Mouse (Mus musculus) forebrain, embryonic 12.5 days (tissue): ENCODE results near the gene Galc. TPM values are rescaled to one million over a fixed set of nuclear protein-coding genes. Genes with fewer than 3 reads are reported as not detected.
A peak's percentile ranks its signal among the peaks of the same experiment; 100 is the strongest.
"Not testable (repeated sequence)": the region's sequence is repeated elsewhere in the genome, so short reads cannot be mapped to it uniquely, and the experiment has no call there.

Experiments
- ATAC-seq: fragments of 200-750 bp; cut with Nextera tagmentation; 2 replicates; pipeline ENCODE4 v1.8.0; 2017; ENCODE audit warnings: moderate TSS enrichment; ENCODE audit not compliant: low FRiP score
- H3K27ac ChIP-seq: fragments of 300-500 bp; sonication (generic); 2 replicates; pipeline ENCODE4 v1.5.1; 2016; ENCODE audit warnings: mild to moderate bottlenecking
- H3K27me3 ChIP-seq: fragments of 300-500 bp; sonication (generic); 2 replicates; pipeline ENCODE4 v1.6.1; 2016; ENCODE audit warnings: mild to moderate bottlenecking
- H3K36me3 ChIP-seq: fragments of 300-500 bp; sonication (generic); replicated peaks from 2 replicates; pipeline ENCODE4 v1.6.1; 2016; ENCODE audit warnings: mild to moderate bottlenecking
- H3K4me1 ChIP-seq: fragments of 300-500 bp; sonication (generic); 2 replicates; pipeline ENCODE4 v1.6.1; 2016
- H3K4me2 ChIP-seq: fragments of 300-500 bp; sonication (generic); 2 replicates; pipeline ENCODE4 v1.6.1; 2016; ENCODE audit warnings: mild to moderate bottlenecking, moderate library complexity
- H3K4me3 ChIP-seq: fragments of 300-500 bp; sonication (generic); replicated peaks from 2 replicates; pipeline ENCODE4 v1.5.1; 2016; ENCODE audit warnings: mild to moderate bottlenecking
- H3K9ac ChIP-seq: fragments of 300-500 bp; sonication (generic); 2 replicates; pipeline ENCODE4 v1.6.1; 2016; ENCODE audit warnings: mild to moderate bottlenecking
- H3K9me3 ChIP-seq: fragments of 300-500 bp; sonication (generic); 2 replicates; pipeline ENCODE4 v1.6.1; 2016
- WGBS: fragments of 180-500 bp; shearing (Covaris S2); methylation state at CpG from one replicate; pipeline ENCODE4 v1.1.7; 2016; 5-methylcytosine and 5-hydroxymethylcytosine counted together
- polyA plus RNA-seq: library from polyadenylated mRNA; unstranded; fragments of >200 nt; fragmentation: Nextera tagmentation; extraction: Ambion mirVana; gene quantifications from 2 replicates; pipeline ENCODE4 v1.2.1, GENCODE M21; 2016

The Galc gene
- polyA plus RNA-seq, 1 experiment from 2014 or later: 14.2 TPM

DNA sequence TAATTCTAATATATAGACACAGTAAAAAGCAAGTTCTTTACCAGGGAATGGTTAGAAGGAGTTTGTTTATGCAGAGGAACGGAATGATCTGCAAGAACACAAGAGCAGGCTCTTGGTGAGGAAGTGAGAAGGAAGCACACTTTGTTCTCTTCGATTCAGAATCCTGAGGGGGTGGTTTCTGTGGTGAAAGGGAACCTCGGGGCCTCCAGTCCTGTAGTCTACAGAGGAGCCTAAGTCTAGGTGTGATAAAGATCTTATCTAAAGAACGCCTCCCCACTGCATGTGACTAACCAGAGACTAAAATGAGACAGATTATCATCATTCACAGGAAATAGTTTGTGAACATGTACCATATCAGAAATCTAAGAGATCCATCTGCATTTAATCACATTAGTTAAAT lies 12.4 kb downstream of the Galc start:
- Histone ChIP-seq H3K36me3 (peaks cover 8% of the 10 kb centered on the region; the same call in 1 of the 2 replicates), H3K4me3 (no peak overlapping the region), H3K4me2 (no peak overlapping the region), H3K9ac (no peak overlapping the region), H3K27ac (no peak overlapping the region), H3K9me3 (no peaks in the 10 kb centered on the region), H3K4me1 (no peaks in the 10 kb centered on the region), H3K27me3 (no peaks in the 10 kb centered on the region)
- ATAC-seq: no peak
- 84% methylated on average over 4 of the region's 4 CpGs for WGBS

GRCm38 (mm10) chr12:98244865-98245264 lies 14.4 kb downstream of the Galc start:
- WGBS: 94% methylated on average over 5 of the region's 5 CpGs
- ATAC-seq: no peak
- Histone ChIP-seq H3K4me2 (no peak overlapping the region), H3K9ac (no peak overlapping the region), H3K4me1 (no peaks in the 10 kb centered on the region), H3K27ac (no peak overlapping the region), H3K9me3 (no peaks in the 10 kb centered on the region), H3K27me3 (no peaks in the 10 kb centered on the region), H3K36me3 (no peaks in the 10 kb centered on the region), H3K4me3 (no peak overlapping the region)

GRCm38 (mm10) chr12:98244161-98244560 lies 15.1 kb downstream of the Galc start:
- Histone ChIP-seq H3K9me3 (no peaks in the 10 kb centered on the region), H3K36me3 (no peaks in the 10 kb centered on the region), H3K4me1 (no peaks in the 10 kb centered on the region), H3K4me2 (no peak overlapping the region), H3K27ac (no peak overlapping the region), H3K4me3 (no peak overlapping the region), H3K9ac (no peak overlapping the region), H3K27me3 (no peaks in the 10 kb centered on the region)
- no peak for ATAC-seq
- 87% methylated on average over 4 of the region's 4 CpGs for WGBS

- not testable (repeated sequence) for H3K4me3 ChIP-seq, H3K9me3 ChIP-seq, H3K27ac ChIP-seq, H3K9ac ChIP-seq, ATAC-seq, H3K36me3 ChIP-seq, H3K27me3 ChIP-seq, H3K4me1 ChIP-seq, H3K4me2 ChIP-seq
- 89% methylated on average over 6 of the region's 6 CpGs for WGBS
Observed at GRCm38 (mm10) chr12:98238478-98238877, 20.8 kb downstream of the Galc start.

DNA sequence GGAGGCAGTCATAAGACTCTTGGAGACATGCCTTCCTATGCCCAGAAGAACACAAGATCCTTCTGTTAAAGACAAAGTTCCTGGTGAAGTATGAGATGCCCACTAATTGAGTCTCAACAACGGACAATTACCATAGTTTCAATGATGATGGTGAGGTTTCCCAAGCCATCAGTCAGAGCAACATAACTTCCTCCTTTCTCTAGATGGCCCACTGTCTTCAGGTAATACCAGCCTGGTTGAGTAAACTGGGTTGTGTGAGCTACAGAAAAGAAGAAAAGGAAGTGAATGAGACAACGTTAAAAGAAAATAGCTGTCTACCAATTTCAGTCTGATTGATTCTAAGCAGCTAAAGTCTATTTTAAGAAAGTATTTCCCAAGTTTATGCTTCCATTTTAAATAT lies 32.2 kb downstream of the Galc start:
- Histone ChIP-seq H3K9ac (no peak overlapping the region), H3K4me3 (no peak overlapping the region), H3K4me1 (no peaks in the 10 kb centered on the region), H3K27me3 (no peaks in the 10 kb centered on the region), H3K36me3 (peaks cover 12% of the 10 kb centered on the region), H3K27ac (no peak overlapping the region), H3K4me2 (no peak overlapping the region), H3K9me3 (no peaks in the 10 kb centered on the region)
- WGBS: 93% methylated on average over 2 of the region's 2 CpGs
- ATAC-seq: no peak

GRCm38 (mm10) chr12:98223286-98223685 lies 36.0 kb downstream of the Galc start:
- Histone ChIP-seq H3K4me2 (no peak overlapping the region), H3K27ac (no peak overlapping the region), H3K9ac (no peak overlapping the region), H3K36me3 (peaks cover 8% of the 10 kb centered on the region; the same call in 1 of the 2 replicates), H3K4me1 (no peaks in the 10 kb centered on the region), H3K4me3 (no peak overlapping the region), H3K9me3 (no peaks in the 10 kb centered on the region), H3K27me3 (no peaks in the 10 kb centered on the region)
- WGBS: 91% methylated on average over 5 of the region's 5 CpGs
- ATAC-seq: no peak

DNA sequence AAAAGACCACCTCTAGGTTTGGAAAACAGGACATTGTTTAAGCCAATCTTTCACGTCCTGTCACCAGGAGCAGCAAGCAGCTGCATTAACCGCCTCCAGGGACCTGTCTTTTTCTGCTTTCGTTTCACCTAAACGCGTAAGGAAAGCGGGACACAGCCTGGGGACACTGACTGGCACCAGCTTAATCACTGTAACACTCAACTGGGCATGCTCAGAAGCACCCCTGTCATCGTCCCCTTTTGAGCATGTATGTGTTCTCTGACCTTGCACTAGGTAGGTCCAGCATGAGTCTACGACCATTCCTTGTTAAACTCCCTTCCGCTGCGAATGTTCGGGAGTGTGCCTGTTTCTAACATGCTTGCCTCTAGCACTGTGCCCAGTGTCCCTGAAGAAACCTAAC lies 42.8 kb downstream of the Galc start:
- no peak for ATAC-seq
- Histone ChIP-seq H3K4me2 (no peak overlapping the region), H3K27me3 (no peaks in the 10 kb centered on the region), H3K4me1 (no peaks in the 10 kb centered on the region), H3K4me3 (no peak overlapping the region), H3K36me3 (peaks cover 6% of the 10 kb centered on the region), H3K9me3 (no peaks in the 10 kb centered on the region), H3K9ac (no peak overlapping the region), H3K27ac (no peak overlapping the region)
- 79% methylated on average over 11 of the region's 11 CpGs for WGBS

- WGBS: 80% methylated on average over 6 of the region's 6 CpGs
- H3K27ac ChIP-seq: no peak overlapping the region
- no peak overlapping the region for H3K4me2 ChIP-seq
Observed at GRCm38 (mm10) chr12:98215512-98215911, 43.7 kb downstream of the Galc start.

DNA sequence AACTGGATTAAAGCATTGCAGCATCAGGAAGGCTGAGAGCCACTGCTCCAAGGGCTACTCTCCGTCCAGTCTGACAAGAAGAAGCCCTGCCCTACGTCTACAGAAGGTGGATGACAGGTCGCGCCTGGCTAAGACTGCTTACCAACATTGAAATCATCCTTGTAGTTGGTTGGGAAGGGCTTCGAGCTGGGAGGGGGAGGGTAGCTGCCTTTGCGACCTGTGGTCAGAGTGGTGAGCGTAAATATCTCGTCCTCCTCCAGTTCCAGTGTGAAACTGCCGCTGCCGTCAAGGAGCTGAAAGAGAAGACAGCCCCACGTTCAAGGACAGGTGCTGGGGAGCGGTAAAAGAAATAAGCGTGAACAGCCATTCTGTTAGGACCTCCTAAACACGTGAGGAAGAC lies 45.1 kb downstream of the Galc start:
- H3K36me3 ChIP-seq: peaks cover 10% of the 10 kb centered on the region
- H3K27ac ChIP-seq: no peak overlapping the region
- H3K4me2 ChIP-seq: no peak overlapping the region
- H3K4me1 ChIP-seq: no peaks in the 10 kb centered on the region
- H3K4me3 ChIP-seq: no peak overlapping the region
- no peak overlapping the region for H3K9ac ChIP-seq
- ATAC-seq: no peak
- WGBS: 90% methylated on average over 14 of the region's 14 CpGs
- H3K27me3 ChIP-seq: no peaks in the 10 kb centered on the region
- no peaks in the 10 kb centered on the region for H3K9me3 ChIP-seq

More at GRCm38 (mm10) chr12:98215512-98215911, 43.7 kb downstream of the Galc start:
- no peaks in the 10 kb centered on the region for H3K9me3 ChIP-seq
- no peaks in the 10 kb centered on the region for H3K4me1 ChIP-seq
- no peak overlapping the region for H3K4me3 ChIP-seq
- ATAC-seq: no peak
- no peak overlapping the region for H3K9ac ChIP-seq
- H3K36me3 ChIP-seq: peaks cover 6% of the 10 kb centered on the region
- no peaks in the 10 kb centered on the region for H3K27me3 ChIP-seq

DNA sequence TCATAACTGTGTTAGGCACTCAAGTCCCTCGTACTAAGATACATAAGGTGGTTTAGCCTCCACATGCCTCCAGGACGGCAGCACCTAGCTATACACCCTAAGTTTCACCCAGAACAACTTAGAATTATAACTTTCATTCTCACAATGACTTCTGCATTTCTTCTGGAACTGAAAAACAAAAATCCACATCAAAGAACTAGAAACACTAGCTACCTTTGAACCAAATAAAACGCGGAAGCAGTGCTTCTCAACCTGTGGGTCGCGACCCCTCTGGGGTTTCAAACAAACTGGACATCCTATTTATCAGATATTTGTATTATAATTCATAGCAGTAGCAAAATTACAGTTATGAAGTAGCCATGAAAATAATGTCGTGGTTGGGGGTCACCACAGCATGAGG lies 45.5 kb downstream of the Galc start:
- no peak overlapping the region for H3K4me2 ChIP-seq
- ATAC-seq: no peak
- H3K9me3 ChIP-seq: no peaks in the 10 kb centered on the region
- H3K4me3 ChIP-seq: no peak overlapping the region
- no peaks in the 10 kb centered on the region for H3K27me3 ChIP-seq
- peaks cover 10% of the 10 kb centered on the region for H3K36me3 ChIP-seq
- no peak overlapping the region for H3K27ac ChIP-seq
- no peak overlapping the region for H3K9ac ChIP-seq
- H3K4me1 ChIP-seq: no peaks in the 10 kb centered on the region
- WGBS: 89% methylated on average over 7 of the region's 7 CpGs

GRCm38 (mm10) chr12:98213332-98213731 lies 45.9 kb downstream of the Galc start:
- H3K27me3 ChIP-seq: no peaks in the 10 kb centered on the region
- no peak overlapping the region for H3K9ac ChIP-seq
- peaks cover 10% of the 10 kb centered on the region for H3K36me3 ChIP-seq
- WGBS: 95% methylated on average over 7 of the region's 7 CpGs
- H3K4me2 ChIP-seq: no peak overlapping the region
- H3K4me1 ChIP-seq: no peaks in the 10 kb centered on the region
- no peaks in the 10 kb centered on the region for H3K9me3 ChIP-seq
- H3K4me3 ChIP-seq: no peak overlapping the region
- H3K27ac ChIP-seq: no peak overlapping the region
- ATAC-seq: no peak

- WGBS: 91% methylated on average over 13 of the region's 13 CpGs
- no peak overlapping the region for H3K27ac ChIP-seq
- no peak overlapping the region for H3K4me3 ChIP-seq
- H3K4me1 ChIP-seq: no peaks in the 10 kb centered on the region
- no peaks in the 10 kb centered on the region for H3K27me3 ChIP-seq
- H3K9me3 ChIP-seq: no peaks in the 10 kb centered on the region
- peaks cover 10% of the 10 kb centered on the region for H3K36me3 ChIP-seq
- 0 out of 2 replicates have a peak, but pooled peaks have one; percentile 44 for ATAC-seq
- no peak overlapping the region for H3K9ac ChIP-seq
- no peak overlapping the region for H3K4me2 ChIP-seq
Observed at GRCm38 (mm10) chr12:98212457-98213175, 46.6 kb downstream of the Galc start.

DNA sequence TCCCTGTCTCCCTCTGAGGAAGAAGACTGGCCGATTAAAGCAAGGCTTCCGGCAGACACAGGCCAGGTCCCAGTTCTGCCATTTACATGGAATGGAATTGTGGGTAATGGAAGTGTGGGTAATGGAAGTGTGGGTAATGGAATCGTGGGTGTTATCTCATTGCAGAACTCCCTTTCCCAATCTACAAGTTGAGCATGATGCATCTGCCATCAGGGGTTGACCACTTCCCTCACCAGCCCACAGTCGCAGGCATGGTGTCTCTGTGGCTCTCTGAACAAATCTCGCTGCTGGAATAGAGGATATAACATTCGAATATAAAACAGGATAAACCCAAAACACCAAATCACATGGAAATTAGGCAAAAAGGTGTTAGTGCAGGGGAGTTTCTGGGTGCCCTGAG lies 48.8 kb downstream of the Galc start:
- no peak overlapping the region for H3K4me2 ChIP-seq
- ATAC-seq: no peak
- H3K27ac ChIP-seq: no peak overlapping the region
- no peaks in the 10 kb centered on the region for H3K4me1 ChIP-seq
- H3K4me3 ChIP-seq: no peak overlapping the region
- H3K9me3 ChIP-seq: no peaks in the 10 kb centered on the region
- peaks cover 13% of the 10 kb centered on the region for H3K36me3 ChIP-seq
- no peaks in the 10 kb centered on the region for H3K27me3 ChIP-seq
- 90% methylated on average over 6 of the region's 6 CpGs for WGBS
- no peak overlapping the region for H3K9ac ChIP-seq
